Mouse (Mus musculus): ENCODE data around the gene Naa40. TPM values are rescaled to one million over a fixed set of nuclear protein-coding genes. Genes with fewer than 3 reads are reported as not detected.

Naa40 gene
- polyA plus RNA-seq, 1 experiment: 16.8 TPM

- peaks cover 48% of the 10 kb centered on the region for H3K36me3 ChIP-seq (ENCODE audit: control insufficient read depth, insufficient read depth)
- H3K4me3 ChIP-seq (ENCODE audit: insufficient read depth, poor library complexity, severe bottlenecking): no peak overlapping the region
Measured at GRCm38 (mm10) chr19:7196741-7197270, 44.2 kb downstream of the Naa40 start.

GRCm38 (mm10) chr19:7195900-7196728 lies 44.9 kb downstream of the Naa40 start:
- no peak overlapping the region for H3K4me3 ChIP-seq (ENCODE audit: insufficient read depth, poor library complexity, severe bottlenecking)
- no peaks in the 10 kb centered on the region for H3K27me3 ChIP-seq (ENCODE audit: control insufficient read depth, insufficient read depth, insufficient read length)
- H3ac ChIP-seq (ENCODE audit: control insufficient read depth, insufficient read length, low read depth): no peak overlapping the region
- no peaks in the 10 kb centered on the region for H3K79me2 ChIP-seq (ENCODE audit: control insufficient read depth, insufficient read depth)
- TF ChIP-seq USF1 (IDR thresholded peaks at IDR 0.05; ENCODE audit: low read depth) (no peak), CTCF (IDR thresholded peaks at IDR 0.05; ENCODE audit: control insufficient read depth, insufficient read depth, insufficient read length) (peak; percentile 83)
- peaks cover 41% of the 10 kb centered on the region for H3K36me3 ChIP-seq (ENCODE audit: control insufficient read depth, insufficient read depth)
- H3K79me3 ChIP-seq (ENCODE audit: low read depth): no peaks in the 10 kb centered on the region

More at GRCm38 (mm10) chr19:7196741-7197270, 44.2 kb downstream of the Naa40 start:
- Histone ChIP-seq H3ac (ENCODE audit: control insufficient read depth, insufficient read length, low read depth) (no peak overlapping the region), H3K27me3 (ENCODE audit: control insufficient read depth, insufficient read depth, insufficient read length) (no peaks in the 10 kb centered on the region), H3K79me3 (ENCODE audit: low read depth) (no peaks in the 10 kb centered on the region), H3K79me2 (ENCODE audit: control insufficient read depth, insufficient read depth) (no peaks in the 10 kb centered on the region)
- TF ChIP-seq FOSL1 (IDR thresholded peaks at IDR 0.05; ENCODE audit: insufficient read depth, low read length, poor library complexity, severe bottlenecking) (no peak), USF1 (IDR thresholded peaks at IDR 0.05; ENCODE audit: low read depth) (no peak), MYOD1 (IDR thresholded peaks at IDR 0.05; ENCODE audit: control insufficient read depth, insufficient read length, low read depth) (no peak)

GRCm38 (mm10) chr19:7192561-7192967 lies 48.4 kb downstream of the Naa40 start:
- peaks cover 11% of the 10 kb centered on the region for H3K36me3 ChIP-seq (ENCODE audit: control insufficient read depth, insufficient read depth)
- H3K27me3 ChIP-seq (ENCODE audit: control insufficient read depth, insufficient read depth, insufficient read length): no peaks in the 10 kb centered on the region
- H3K79me2 ChIP-seq (ENCODE audit: control insufficient read depth, insufficient read depth): no peaks in the 10 kb centered on the region
- TF ChIP-seq FOSL1 (IDR thresholded peaks at IDR 0.05; ENCODE audit: insufficient read depth, low read length, poor library complexity, severe bottlenecking) (no peak), MAX (IDR thresholded peaks at IDR 0.05) (no peak), CTCF (IDR thresholded peaks at IDR 0.05; ENCODE audit: control insufficient read depth, insufficient read depth, insufficient read length) (no peak), CEBPB (IDR thresholded peaks at IDR 0.05; ENCODE audit: low read depth) (no peak), MYOD1 (IDR thresholded peaks at IDR 0.05; ENCODE audit: control insufficient read depth, insufficient read length, low read depth) (no peak), MYOG (IDR thresholded peaks at IDR 0.05; ENCODE audit: control insufficient read depth, extremely low read depth, insufficient read length) (no peak), USF1 (IDR thresholded peaks at IDR 0.05; ENCODE audit: low read depth) (no peak)
- no peak overlapping the region for H3K4me3 ChIP-seq (ENCODE audit: insufficient read depth, poor library complexity, severe bottlenecking)
- H3K79me3 ChIP-seq (ENCODE audit: low read depth): no peaks in the 10 kb centered on the region
- H3ac ChIP-seq (ENCODE audit: control insufficient read depth, insufficient read length, low read depth): no peak overlapping the region

DNA sequence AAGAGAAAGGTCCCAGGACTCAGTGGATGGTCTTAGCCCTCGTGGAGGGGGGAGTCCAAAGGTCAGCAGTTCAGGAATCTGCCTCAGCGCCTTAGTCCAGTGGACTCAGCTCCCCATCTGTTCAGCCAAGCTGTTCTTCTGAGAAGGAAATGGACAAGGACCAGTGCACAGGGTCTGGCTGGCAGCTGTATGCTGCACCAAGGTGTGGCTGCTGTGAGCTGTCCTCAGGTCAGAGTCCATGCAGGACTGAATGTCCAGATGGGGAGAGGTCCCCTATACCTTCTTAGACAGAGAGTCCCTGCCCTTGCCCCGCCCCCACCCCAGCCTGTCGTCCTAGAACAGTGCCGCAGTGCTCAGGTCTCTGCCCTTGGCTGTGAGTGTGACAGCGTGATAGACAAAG lies 49.3 kb downstream of the Naa40 start:
- Histone ChIP-seq H3ac (ENCODE audit: control insufficient read depth, insufficient read length, low read depth) (no peak overlapping the region), H3K27me3 (ENCODE audit: control insufficient read depth, insufficient read depth, insufficient read length) (no peaks in the 10 kb centered on the region), H3K79me3 (ENCODE audit: low read depth) (no peaks in the 10 kb centered on the region), H3K4me3 (ENCODE audit: insufficient read depth, poor library complexity, severe bottlenecking) (no peak overlapping the region), H3K36me3 (ENCODE audit: control insufficient read depth, insufficient read depth) (peaks cover 5% of the 10 kb centered on the region), H3K79me2 (ENCODE audit: control insufficient read depth, insufficient read depth) (no peaks in the 10 kb centered on the region)
- TF ChIP-seq MYOD1 (IDR thresholded peaks at IDR 0.05; ENCODE audit: control insufficient read depth, insufficient read length, low read depth) (no peak), MAX (IDR thresholded peaks at IDR 0.05) (no peak), FOSL1 (IDR thresholded peaks at IDR 0.05; ENCODE audit: insufficient read depth, low read length, poor library complexity, severe bottlenecking) (no peak), CEBPB (IDR thresholded peaks at IDR 0.05; ENCODE audit: low read depth) (no peak)

DNA sequence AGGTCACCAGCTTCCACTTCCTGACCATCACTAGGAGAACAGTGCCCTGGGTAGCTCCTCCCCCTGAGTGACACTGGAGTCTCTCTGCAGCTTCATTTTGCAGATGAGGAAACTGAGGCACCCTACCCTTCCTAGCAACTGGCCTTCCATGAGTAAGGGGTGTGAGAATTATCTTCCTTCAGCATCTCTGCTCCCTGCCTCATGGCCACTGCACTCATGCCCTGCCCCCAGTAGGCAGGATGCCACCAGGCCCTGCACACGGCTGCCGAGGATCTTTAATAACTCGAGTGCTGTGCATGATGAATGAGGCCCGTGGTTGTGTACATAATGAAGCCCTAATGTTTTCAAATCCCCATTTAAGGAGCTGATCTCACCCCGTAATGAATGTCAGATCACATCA lies 50.0 kb downstream of the Naa40 start:
- Histone ChIP-seq H3K79me3 (ENCODE audit: low read depth) (no peaks in the 10 kb centered on the region), H3K27me3 (ENCODE audit: control insufficient read depth, insufficient read depth, insufficient read length) (no peaks in the 10 kb centered on the region), H3K4me3 (ENCODE audit: insufficient read depth, poor library complexity, severe bottlenecking) (no peak overlapping the region), H3K36me3 (ENCODE audit: control insufficient read depth, insufficient read depth) (peaks cover under 1% of the 10 kb centered on the region), H3ac (ENCODE audit: control insufficient read depth, insufficient read length, low read depth) (no peak overlapping the region), H3K79me2 (ENCODE audit: control insufficient read depth, insufficient read depth) (no peaks in the 10 kb centered on the region)
- TF ChIP-seq USF1 (IDR thresholded peaks at IDR 0.05; ENCODE audit: low read depth) (no peak), CTCF (IDR thresholded peaks at IDR 0.05; ENCODE audit: control insufficient read depth, insufficient read depth, insufficient read length) (no peak), MYOD1 (IDR thresholded peaks at IDR 0.05; ENCODE audit: control insufficient read depth, insufficient read length, low read depth) (no peak), MYOG (IDR thresholded peaks at IDR 0.05; ENCODE audit: control insufficient read depth, extremely low read depth, insufficient read length) (no peak), MAX (IDR thresholded peaks at IDR 0.05) (no peak), CEBPB (IDR thresholded peaks at IDR 0.05; ENCODE audit: low read depth) (no peak), FOSL1 (IDR thresholded peaks at IDR 0.05; ENCODE audit: insufficient read depth, low read length, poor library complexity, severe bottlenecking) (no peak)

DNA sequence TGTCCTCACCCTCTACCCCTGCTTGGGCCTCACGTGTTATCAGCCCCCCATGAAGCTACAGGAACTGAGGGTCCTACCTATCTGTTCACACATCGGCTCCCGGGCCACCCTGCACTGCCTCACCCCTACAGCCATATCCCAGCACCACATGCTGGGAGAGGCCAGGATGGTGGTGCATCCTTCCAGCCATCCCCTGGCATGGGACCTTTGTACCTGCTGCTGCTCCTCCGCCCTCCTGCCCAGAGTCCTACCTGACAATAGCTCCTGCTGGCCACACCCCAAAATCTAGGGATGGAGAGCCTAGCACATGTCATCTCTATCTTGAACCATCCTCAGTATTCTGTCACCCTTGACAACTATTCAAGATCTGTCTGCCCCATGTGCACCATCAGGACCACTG lies 52.0 kb downstream of the Naa40 start:
- Histone ChIP-seq H3ac (ENCODE audit: control insufficient read depth, insufficient read length, low read depth) (no peak overlapping the region), H3K79me3 (ENCODE audit: low read depth) (no peaks in the 10 kb centered on the region)
- TF ChIP-seq MYOD1 (IDR thresholded peaks at IDR 0.05; ENCODE audit: control insufficient read depth, insufficient read length, low read depth) (no peak), MYOG (IDR thresholded peaks at IDR 0.05; ENCODE audit: control insufficient read depth, extremely low read depth, insufficient read length) (no peak), CTCF (IDR thresholded peaks at IDR 0.05; ENCODE audit: control insufficient read depth, insufficient read depth, insufficient read length) (no peak), FOSL1 (IDR thresholded peaks at IDR 0.05; ENCODE audit: insufficient read depth, low read length, poor library complexity, severe bottlenecking) (no peak), USF1 (IDR thresholded peaks at IDR 0.05; ENCODE audit: low read depth) (no peak), CEBPB (IDR thresholded peaks at IDR 0.05; ENCODE audit: low read depth) (no peak), MAX (IDR thresholded peaks at IDR 0.05) (no peak)

More for the DNA sequence above, 52.0 kb downstream of the Naa40 start:
- H3K79me2 ChIP-seq (ENCODE audit: control insufficient read depth, insufficient read depth): no peaks in the 10 kb centered on the region
- H3K4me3 ChIP-seq (ENCODE audit: insufficient read depth, poor library complexity, severe bottlenecking): no peak overlapping the region
- no peaks in the 10 kb centered on the region for H3K27me3 ChIP-seq (ENCODE audit: control insufficient read depth, insufficient read depth, insufficient read length)
- H3K36me3 ChIP-seq (ENCODE audit: control insufficient read depth, insufficient read depth): no peaks in the 10 kb centered on the region

Data from C2C12 (cell line).